Mouse (Mus musculus): ENCODE measurements around the gene Pklr.

Pklr gene

GRCm38 (mm10) chr3:89115522-89115921 is 20.4 kb upstream of the Pklr start:
- CTCF ChIA-PET = interaction anchor here (0.6 to 0.8 kb wide), 3 partner anchors 18 to 1753 kb away, joined by 3 to 7 read pairs (median 6); no protein-coding TSS in a partner anchor

GRCm38 (mm10) chr3:89123313-89123712 is 12.6 kb upstream of the Pklr start:
- CTCF ChIA-PET = no interaction called here

GRCm38 (mm10) chr3:89124241-89124640 is 11.7 kb upstream of the Pklr start:
- CTCF ChIA-PET = no interaction called here

- CTCF ChIA-PET = no interaction called here
These were observed 10.0 kb upstream of the Pklr start for GRCm38 (mm10) chr3:89125981-89126380.

GRCm38 (mm10) chr3:89129908-89130307 is 6.0 kb upstream of the Pklr start:
- CTCF ChIA-PET = interaction anchor here (0.6 kb wide), 1 partner anchor 868 kb away, joined by 5 read pairs; no protein-coding TSS in a partner anchor

- CTCF ChIA-PET = no interaction called here
These were observed 4.1 kb upstream of the Pklr start for GRCm38 (mm10) chr3:89131816-89132215.

GRCm38 (mm10) chr3:89132285-89133062 is 3.5 kb upstream of the Pklr start:
- CTCF ChIA-PET = no interaction called here

- CTCF ChIA-PET = no interaction called here
These were observed 2.9 kb upstream of the Pklr start for GRCm38 (mm10) chr3:89133063-89133450.

- CTCF ChIA-PET = no interaction called here
These were observed 2.2 kb upstream of the Pklr start for GRCm38 (mm10) chr3:89133752-89134151.

GRCm38 (mm10) chr3:89136365-89136764 is 423 bp downstream of the Pklr start:
- CTCF ChIA-PET = no interaction called here

GRCm38 (mm10) chr3:89144821-89145220 is 8.9 kb downstream of the Pklr start:
- CTCF ChIA-PET = no interaction called here

- CTCF ChIA-PET = no interaction called here
These were observed 9.6 kb downstream of the Pklr start for GRCm38 (mm10) chr3:89145566-89145965.

- CTCF ChIA-PET = no interaction called here
These were observed 11.4 kb downstream of the Pklr start for GRCm38 (mm10) chr3:89147101-89147978.

GRCm38 (mm10) chr3:89147979-89148311 is 12.0 kb downstream of the Pklr start:
- CTCF ChIA-PET = no interaction called here

- CTCF ChIA-PET = no interaction called here
These were observed 12.6 kb downstream of the Pklr start for GRCm38 (mm10) chr3:89148567-89148966.

- CTCF ChIA-PET = interaction anchor here (0.6 kb wide), 1 partner anchor 52 kb away, joined by 4 read pairs; no protein-coding TSS in a partner anchor
These were observed 16.3 kb downstream of the Pklr start for GRCm38 (mm10) chr3:89152084-89152835.

- CTCF ChIA-PET = no interaction called here
These were observed 21.0 kb downstream of the Pklr start for GRCm38 (mm10) chr3:89156951-89157350.

- CTCF ChIA-PET = no interaction called here
These were observed 22.7 kb downstream of the Pklr start for GRCm38 (mm10) chr3:89158651-89159050.

GRCm38 (mm10) chr3:89159211-89159610 is 23.3 kb downstream of the Pklr start:
- CTCF ChIA-PET = interaction anchor here (2.1 kb wide), 1 partner anchor 71 kb away, joined by 7 read pairs; no protein-coding TSS in a partner anchor

GRCm38 (mm10) chr3:89159616-89160344 is 23.8 kb downstream of the Pklr start, which contains the start of gene Hcn3:
Hcn3 (minus strand) TSS chr3:89160196.
- CTCF ChIA-PET = interaction anchor here (2.1 kb wide), 1 partner anchor 71 kb away, joined by 7 read pairs; no protein-coding TSS in a partner anchor

- CTCF ChIA-PET = interaction anchor here (2.1 kb wide), 1 partner anchor 73 kb away, joined by 7 read pairs; no protein-coding TSS in a partner anchor
These were observed 25.3 kb downstream of the Pklr start for GRCm38 (mm10) chr3:89161207-89161606.

Measured in spleen, embryonic (tissue).